Mouse (Mus musculus) adrenal gland, adult 8-10 months (tissue): ENCODE results near the gene Hoxa7. TPM values are rescaled to one million over a fixed set of nuclear protein-coding genes. Genes with fewer than 3 reads are reported as not detected.

Experiments
- DNase-seq: peaks from one replicate; pipeline ENCODE4 v3.0.0; 2022
- total RNA-seq, 4 experiments: library from RNA; stranded (reverse); gene quantifications; 2 replicates each; pipeline ENCODE4 v1.2.4; 2022

Gene Hoxa7
- total RNA-seq, 4 experiments from 2014 or later, result 12.9 to 27.9 (median 19.1) TPM

GRCm38 (mm10) chr6:52253511-52254500 is 32.2 kb upstream of the Hoxa7 start:
- no peak for DNase-seq

GRCm38 (mm10) chr6:52252775-52253376 is 31.2 kb upstream of the Hoxa7 start:
- no peak for DNase-seq

GRCm38 (mm10) chr6:52252016-52252774 is 30.5 kb upstream of the Hoxa7 start:
- no peak for DNase-seq

DNA sequence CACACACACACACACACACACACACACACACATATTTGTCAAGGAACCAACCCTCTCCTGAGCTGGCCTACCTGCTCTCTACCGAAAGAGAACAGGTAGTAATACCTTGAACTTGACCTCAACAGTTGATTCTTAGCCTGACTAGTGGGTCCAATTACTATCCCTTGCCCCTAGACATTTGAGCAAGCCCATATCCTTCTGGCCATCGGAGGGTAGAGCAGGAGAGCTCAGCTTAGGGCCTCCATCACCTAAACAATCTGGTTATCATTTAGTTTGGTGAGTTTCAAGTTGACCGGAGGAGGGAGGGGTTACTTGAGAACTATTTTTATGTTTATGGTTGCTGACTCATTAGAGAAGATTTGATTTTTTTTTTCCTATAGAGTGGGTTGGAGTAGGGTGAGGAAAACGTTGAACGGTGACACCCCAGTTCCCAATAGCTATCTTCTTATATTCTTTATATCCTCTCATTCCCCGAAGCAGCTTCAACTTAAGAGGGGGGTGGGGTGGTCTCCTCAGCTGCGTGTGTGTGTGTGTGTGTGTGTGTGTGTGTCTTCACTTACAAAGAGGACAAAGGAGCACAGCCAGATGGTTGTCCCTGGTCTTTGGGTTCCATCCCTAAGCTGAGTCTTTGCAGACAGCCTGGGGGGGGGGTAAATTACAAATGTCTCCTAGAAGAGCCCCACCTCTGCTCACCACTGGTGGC is 29.7 kb upstream of the Hoxa7 start:
- no peak for DNase-seq

GRCm38 (mm10) chr6:52249826-52250225 is 28.2 kb upstream of the Hoxa7 start:
- DNase-seq, result no peak

GRCm38 (mm10) chr6:52249415-52249738 is 27.7 kb upstream of the Hoxa7 start:
- DNase-seq, result no peak

GRCm38 (mm10) chr6:52248638-52249414 is 27.2 kb upstream of the Hoxa7 start:
- no peak for DNase-seq

GRCm38 (mm10) chr6:52247766-52248637 is 26.3 kb upstream of the Hoxa7 start:
- DNase-seq, result no peak

DNA sequence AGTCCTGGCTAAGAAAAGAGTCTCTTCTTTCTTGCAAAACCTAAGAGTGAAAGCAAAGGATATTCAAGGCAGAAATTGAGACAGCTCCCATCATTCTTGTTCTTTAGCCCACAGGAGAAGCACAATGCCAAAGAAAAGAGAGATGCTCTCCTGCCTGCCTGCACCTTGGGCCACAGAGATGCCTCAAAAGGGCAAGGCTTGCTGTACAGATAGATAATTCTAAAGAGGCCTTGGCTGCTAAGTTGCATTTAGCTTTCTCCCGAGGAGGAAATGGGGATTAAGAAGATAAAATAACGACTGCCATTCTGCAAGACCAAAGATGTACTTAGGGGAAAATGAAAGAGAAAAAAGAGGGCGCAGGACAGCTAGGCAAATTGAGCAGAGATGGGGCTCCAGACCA is 25.3 kb upstream of the Hoxa7 start:
- no peak for DNase-seq

DNA sequence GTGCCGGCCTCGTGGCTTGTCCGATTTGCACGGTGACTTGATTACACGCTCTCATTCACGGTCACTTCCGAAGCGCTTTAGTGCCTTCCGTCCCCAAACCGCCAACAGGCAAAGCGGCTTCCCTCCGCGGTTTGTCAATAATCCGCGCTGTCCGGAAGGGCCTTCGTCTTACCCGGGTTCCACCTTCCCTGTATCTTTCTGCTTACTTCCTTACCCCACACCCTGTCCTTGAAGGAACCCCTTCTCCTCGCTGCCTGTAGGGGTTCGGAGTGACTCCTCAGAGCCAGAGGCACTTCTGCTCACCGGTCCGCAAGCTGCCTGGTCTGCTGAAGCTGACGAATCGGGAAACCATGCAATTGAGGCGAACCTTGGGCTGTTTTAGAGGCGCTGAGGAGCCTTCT is 24.7 kb upstream of the Hoxa7 start:
- DNase-seq, result no peak

- no peak for DNase-seq
Observed at GRCm38 (mm10) chr6:52245757-52246142, 24.1 kb upstream of the Hoxa7 start, which contains the start of gene Hoxa11. Gene Hoxa11 (minus strand): TSS chr6:52245810.

GRCm38 (mm10) chr6:52245040-52245756 is 23.5 kb upstream of the Hoxa7 start:
- no peak for DNase-seq

DNA sequence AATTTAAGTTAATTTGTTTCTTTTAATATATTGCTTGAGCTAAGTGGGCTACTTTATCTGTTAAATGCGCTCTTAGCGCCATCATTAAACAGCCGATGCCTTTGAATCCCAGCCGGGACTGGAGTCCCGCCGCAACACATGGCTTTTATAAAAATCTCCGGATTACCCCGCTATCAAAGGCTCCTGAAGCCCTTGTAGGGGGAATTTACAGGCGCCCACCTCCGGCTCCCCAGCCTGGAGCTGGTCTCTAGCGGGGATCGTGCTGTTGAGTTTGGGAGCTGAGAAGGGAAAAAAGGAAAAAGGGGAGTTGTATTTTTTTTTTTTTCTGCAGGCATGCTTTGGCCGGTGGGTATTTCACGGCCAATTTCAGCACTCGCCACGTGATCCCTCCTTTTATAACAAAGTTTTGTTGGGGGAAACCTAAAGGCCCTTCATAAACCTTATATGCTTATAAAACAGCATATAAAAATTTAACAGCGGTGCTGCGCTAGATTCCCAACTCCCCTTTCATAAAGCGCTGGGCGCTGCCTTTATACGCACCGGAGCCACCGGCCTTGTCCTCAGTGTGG is 22.9 kb upstream of the Hoxa7 start:
- DNase-seq, result no peak

DNA sequence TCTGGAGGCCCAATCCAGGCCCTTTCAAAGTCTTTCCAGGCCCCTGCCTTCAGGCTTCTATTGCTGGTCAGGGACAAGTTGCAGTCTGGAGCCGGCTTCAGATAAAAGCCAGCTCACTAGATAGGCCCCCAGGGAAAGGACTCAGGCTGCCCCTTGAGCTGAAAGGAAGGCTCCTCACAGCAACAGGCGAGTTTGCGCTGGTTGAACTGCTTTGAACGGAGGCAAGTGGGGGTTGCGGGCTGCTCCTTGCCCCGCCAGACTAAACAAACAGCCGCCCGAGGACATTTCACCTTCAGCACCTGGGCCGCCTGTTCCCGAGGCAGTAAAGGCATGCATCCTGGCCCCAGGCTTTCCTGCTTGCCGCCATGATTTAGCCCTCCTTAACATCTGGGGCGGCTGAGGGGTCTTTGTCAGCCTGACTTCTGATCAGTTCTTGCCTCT is 22.0 kb upstream of the Hoxa7 start:
- DNase-seq, result no peak

DNA sequence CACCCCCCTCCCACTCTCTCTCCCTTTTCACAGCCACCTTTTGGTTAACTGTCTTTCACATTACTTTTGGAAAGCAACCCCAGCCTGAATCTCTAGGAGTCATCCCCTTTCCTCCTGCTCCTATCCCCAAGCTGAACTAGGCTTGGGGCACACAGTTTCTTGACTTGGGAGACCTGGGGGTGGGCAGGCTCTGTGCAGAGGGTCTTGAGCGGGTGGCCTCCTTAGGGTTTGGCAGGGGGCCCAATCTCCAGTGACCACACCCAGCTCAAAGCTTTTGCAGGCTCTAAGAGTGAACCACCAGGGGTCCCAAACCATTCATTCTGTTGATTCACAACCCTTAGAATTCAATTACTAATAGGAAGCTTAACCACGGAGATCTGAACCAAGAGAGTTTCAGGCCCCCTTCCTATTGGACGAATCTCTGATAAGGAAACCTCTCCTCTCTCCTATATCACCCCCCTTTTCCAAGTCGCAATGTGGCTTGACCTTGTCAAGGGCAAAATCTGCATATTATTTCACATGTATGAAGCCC is 21.2 kb upstream of the Hoxa7 start:
- no peak for DNase-seq

DNA sequence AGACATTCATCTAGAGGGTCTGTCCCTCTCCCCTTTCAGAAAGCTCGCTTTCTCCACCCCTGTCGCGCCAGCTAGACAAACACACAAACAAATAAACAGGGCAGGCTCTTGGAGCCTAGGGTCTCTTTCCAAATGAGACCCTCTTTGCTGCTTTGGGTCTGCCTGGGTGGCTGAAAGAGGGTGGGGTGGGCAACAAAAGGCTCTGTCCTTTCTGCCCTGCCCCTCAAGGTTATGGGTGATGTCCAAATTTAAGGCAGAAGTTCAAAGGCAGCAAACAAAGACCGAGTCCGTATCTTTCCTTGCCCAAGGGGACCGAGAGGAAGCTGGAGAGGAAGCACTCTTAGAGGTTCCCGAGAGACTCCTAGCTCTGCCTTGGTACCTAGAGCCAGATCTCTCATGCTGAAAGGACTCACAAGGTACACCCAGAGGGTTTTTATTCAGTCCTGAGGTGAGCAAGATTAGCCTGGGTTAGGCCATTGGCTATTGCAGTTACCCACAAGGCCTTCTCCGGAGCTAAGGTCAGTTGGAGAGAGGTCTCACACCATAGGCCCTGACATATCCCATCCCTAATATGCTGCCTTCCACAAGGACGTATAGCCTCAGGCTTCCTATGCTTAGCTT is 19.5 kb upstream of the Hoxa7 start:
- DNase-seq, result no peak

DNA sequence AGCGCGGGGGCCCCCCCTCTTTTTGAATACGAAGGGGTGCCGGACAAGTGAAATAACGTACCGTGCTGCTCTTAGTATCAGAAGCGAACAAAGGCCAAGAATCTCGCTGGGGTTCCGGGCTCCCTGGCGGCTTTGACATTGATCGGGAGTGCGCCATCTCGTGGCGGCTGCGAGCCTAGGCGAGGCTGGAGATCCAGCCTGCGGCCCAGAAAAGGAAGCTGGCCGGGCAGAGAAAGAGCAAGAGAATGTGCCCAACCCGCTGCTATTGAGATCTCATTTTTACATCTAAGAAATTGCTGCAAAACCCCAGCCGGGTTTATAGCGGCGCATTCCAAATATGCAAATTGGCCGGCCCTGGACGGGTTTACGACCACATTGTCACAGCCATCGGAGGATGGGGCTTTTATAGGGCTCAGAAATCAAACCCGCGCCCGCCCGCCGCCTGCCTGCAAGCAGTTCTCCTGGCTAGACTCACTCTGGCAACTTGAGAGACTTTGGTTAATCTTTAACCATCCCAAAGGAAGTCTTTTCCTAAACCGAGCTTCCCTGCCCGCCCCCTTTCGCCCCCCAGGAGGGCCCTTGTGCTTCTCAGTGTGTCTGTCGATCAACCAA is 18.8 kb upstream of the Hoxa7 start, which contains the start of gene Hoxa10:
Gene Hoxa10 (minus strand): TSS at position 466 of the 612 bp plus-strand sequence.
- DNase-seq, result no peak
